Mouse (Mus musculus) regulatory T cell (primary cell): ENCODE results near the gene Hoxc4.

Experiments used
- in situ Hi-C: fragments of 300-600 bp; cut with MboI, MseI; formaldehyde crosslinking; loops from one replicate; pipeline ENCODE4 v1.15.1; 2025; ENCODE audit warnings: high pct_unique_total_duplicates

The Hoxc4 gene

DNA sequence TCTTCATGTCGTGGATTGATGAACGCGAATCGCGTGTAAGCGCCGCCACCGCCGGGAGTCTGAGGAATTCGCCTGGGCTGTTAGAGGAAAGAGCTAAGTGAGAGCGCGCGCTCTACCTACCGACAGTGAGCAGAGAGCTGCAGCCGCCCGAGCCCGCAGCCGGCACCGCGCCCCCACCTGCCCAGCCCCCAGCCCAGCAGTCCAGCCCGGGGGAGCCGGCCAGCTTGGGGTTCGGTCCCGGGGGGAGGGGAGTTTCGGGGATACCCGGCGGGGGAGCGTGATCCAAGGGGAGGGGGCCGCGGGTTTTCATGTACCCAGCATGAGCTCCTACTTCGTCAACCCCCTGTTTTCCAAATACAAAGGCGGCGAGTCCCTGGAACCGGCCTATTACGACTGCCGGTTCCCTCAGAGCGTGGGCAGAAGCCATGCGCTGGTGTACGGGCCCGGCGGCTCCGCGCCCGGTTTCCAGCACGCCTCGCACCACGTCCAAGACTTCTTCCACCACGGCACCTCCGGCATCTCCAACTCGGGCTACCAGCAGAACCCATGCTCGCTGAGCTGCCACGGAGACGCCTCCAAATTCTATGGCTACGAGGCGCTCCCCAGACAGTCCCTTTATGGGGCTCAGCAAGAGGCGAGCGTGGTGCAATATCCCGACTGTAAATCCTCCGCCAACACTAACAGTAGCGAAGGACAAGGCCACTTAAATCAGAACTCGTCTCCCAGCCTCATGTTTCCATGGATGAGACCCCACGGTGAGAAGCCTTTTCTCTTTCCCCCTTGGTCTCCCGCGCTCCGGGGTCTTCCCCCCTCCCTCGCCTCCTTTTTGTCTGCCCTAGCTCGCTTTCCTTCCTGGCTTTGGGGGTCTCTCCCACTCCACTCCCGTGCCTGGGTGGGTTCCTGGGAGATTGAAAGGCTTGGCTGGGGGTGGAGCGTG, 28.0 kb upstream of the Hoxc4 start, which contains the start of gene Hoxc8:
TSS of gene Hoxc8 (plus strand) at position 147 of the 937 bp plus-strand sequence.
- in situ Hi-C loops, result no loop called here

DNA sequence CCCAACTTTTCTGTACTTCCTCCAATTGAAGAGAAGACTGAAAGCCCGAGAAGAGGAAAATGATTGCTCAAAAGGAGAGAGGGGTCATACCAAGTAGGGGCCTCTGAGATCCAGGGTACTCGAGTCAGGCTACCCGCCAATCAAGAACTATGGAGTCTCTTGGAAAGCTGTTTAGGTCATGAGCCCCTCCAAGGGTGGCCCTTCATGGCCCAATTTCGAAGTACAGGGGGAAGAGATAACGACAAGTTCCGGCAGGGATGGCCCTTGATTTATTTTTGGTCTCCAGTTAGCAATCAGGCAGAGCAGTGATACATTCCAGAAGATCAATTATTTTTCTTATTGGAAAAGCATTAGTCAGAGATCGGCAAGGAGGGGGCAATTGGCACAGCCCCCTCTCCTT, 27.0 kb upstream of the Hoxc4 start:
- in situ Hi-C loops, result no loop called here

DNA sequence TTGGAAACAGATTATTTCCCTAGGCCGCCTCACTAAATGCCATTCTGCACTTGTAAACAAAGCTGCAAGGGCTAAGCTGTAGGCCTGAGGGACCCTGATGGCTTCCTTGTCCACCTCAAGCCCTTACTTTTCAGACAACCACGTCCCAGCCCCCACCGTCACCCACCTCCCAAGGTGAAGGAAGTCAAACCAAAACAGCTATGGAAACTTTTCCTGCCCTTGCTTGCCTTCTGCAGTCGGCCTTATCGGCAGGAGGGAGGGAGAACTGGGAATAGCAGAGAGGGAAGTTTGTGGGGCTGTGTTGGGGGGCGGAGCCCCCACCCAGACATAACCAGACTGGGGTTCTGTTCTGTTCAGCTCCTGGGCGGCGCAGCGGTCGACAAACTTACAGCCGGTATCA, 26.5 kb upstream of the Hoxc4 start:
- in situ Hi-C loops, result no loop called here

DNA sequence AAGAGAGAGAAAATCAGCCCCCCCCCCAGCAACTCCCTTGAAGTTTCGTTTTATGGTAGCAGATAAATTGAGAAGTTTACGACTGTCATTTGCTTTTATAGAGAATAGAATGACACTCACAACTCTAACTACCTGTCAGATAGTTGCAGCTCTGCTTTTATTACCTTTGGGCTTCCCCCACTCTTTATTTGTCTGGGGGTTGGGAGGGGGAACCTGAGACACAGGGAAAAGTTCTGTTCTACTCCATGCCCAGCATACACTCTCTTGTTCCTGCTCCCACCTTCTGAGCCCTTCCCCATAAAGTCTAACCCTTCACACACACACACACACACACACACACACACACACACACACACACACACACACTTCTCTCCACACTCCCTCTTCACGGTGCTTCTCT, 25.9 kb upstream of the Hoxc4 start:
- in situ Hi-C loops, result no loop called here

DNA sequence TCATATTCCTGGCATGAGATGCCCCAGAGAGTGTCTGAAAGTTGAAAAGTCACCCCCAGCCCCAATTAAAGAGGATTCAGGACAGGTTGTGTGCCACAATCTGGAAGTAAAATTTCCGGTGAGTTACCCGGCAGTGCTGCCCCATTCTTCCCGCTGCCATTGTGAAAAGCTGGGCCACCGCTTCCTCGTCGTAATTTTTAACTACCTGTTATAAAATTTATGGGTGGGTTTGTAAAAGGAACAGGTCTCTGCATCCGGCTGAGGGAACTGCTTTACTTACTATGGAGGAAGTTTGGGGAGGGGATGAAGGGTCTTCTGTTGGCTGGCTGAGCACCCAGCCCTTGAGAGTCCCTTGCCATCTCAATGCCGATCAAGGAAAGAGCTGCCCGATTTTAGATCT, 22.2 kb upstream of the Hoxc4 start:
- in situ Hi-C loops, result no loop called here

DNA sequence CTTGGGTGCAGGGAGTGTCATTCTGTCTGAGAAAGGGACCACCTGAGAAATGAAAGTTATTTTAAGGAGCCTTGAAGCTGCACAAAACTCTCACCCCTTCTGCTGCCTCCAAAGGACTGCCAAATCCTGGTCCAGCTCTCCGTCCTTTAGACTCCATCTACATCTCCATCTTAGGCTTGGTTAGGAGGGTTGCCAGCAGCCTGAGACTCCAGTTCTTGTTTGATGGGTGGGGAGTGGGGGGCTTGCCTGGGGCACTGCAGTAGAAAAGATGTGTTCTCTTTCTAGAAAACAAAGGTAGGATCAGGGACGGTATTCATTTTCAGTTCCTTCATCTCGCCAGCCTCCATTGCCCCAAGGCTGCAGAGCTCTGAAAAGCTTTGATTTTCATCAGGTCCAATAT, 21.3 kb upstream of the Hoxc4 start:
- in situ Hi-C loops, result no loop called here

DNA sequence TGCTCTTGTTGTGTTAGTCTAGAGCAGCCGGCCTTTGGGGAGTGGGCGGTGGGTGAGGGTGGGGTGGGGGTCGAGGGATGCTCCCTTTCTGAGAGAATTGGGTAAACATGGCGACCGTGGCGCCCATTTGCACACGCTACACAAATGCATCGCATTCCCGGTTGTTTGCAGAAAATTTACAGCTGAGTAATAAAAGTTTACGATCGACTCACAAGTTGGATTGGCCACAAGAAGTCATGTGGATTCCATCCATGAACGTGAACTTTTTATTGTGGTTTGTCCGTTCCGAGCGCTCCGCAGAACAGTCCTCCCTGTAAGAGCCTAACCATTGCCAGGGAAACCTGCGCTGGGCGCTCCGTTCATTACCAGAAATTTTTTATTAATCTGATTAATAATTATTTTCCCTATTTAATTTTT, 20.8 kb upstream of the Hoxc4 start, which contains the start of gene Hoxc6:
TSS of gene Hoxc6 (plus strand) at position 319 of the 417 bp plus-strand sequence.
- in situ Hi-C loops, result no loop called here

DNA sequence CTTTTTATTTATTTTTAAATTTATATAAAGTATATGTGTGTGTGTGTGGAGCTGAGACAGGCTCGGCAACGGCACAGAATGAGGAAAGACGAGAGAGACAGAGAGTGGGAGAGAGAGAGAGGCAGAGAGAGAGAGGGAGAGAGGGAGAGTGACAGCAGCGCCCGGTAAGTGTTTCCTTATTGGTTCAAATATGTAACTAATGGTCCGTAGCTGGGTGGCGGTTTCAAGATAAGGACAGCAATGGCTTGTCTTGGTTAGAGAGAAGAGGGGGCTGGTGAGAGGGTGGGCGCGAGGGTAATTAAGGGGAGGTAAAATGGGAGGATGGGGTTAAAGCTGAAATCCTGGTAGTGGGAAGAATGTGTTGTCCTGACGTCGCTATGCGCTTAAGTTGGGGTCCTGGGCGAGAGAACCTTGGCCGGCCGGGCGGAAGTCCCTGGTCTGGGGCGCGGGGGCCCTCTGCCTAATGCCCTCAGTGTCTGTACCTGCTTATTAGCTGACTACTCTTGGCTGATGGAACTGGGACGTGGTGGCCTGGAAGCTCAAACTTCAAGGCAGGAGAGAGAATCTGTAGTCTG, 20.0 kb upstream of the Hoxc4 start:
- in situ Hi-C loops, result no loop called here

DNA sequence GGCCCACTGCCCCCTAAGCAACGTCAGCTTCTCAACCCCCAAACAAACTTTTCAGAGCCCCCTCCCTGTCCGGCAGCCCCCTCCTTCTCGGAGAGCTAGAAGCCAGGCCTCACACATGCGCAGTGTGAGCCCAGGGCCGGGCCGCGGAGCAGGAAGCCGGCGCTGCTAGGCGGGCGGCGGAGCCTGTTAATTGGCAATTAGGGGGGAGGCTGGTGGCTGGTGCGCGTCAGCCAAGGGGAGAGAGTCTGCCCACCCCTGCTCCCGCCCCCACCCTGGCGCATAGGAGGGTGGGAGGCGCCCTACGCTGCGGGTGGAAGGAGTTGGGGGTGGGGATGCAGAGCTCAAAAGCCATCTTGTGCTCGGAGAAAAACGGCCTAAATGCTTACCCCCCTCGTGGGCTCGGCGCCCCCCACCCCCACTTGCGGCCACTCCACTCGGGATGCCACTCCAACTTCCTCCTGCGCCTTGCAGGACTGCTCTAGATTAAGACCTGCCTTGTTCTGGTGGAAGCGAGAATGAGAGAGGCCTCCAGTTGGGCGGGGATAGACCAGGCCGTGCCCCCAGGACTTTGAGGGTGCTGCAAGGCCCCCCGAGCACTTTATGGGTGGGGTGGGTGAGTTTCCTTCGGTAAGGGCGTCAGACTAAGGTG, 19.4 kb upstream of the Hoxc4 start:
- in situ Hi-C loops, result no loop called here

DNA sequence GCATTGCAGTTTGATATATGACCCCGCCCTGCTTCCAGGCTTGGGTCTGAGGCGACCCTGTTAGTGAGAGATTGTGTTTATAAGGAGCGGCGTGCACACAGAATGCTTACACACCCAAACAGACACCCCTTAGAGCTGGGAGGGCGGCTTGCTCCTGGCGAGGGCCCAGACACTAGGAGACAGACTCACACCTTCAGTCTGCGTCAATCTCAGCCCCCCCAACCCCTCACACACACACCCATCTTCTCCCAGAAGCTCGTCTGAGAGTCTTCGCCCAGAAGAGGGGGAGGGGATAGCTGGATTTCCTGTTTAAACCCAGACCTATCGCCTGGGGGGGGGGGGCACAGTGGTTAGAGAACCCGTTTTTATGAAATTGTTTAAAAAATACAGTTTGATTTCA, 18.8 kb upstream of the Hoxc4 start:
- in situ Hi-C loops, result no loop called here

DNA sequence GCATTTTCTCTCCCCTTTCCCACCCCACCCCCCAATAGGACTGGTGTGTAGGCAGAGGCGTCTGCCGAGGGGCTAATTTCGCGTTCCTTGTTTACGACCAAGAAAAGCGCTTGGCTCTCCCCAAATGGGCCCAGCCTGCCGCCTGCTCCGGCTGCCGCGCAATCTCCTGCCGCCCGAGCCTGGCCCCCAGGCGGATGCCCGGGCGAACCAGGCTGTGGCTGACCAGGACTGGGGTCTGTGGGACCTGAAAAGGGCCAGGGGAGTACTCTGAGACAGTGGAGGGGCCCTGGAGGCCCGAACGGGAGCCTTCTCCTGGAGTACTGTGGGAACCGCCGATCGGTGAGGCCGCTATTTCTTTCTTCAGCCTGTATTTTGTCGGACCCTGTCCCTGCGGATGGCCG, 18.2 kb upstream of the Hoxc4 start:
- in situ Hi-C loops, result no loop called here

DNA sequence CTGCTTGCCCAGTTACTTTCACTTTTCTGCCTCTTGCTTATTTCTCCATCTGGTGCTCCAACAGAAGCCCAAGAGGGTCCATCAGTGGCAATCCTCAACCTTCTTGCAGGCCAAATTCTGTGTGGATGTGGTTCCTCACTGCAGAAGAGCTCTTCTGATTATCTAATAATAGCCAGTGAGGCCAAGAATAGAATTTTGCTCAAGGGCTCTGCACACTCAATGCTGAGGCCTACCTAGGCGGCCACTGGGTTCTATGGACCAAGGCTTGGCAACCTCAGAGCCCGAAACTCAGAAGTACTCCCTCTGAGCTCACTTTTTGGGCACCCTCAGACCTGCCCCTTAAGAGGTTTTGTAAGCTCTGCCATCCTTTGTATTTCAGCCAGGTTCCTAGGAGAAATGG, 17.4 kb upstream of the Hoxc4 start:
- in situ Hi-C loops, result no loop called here

DNA sequence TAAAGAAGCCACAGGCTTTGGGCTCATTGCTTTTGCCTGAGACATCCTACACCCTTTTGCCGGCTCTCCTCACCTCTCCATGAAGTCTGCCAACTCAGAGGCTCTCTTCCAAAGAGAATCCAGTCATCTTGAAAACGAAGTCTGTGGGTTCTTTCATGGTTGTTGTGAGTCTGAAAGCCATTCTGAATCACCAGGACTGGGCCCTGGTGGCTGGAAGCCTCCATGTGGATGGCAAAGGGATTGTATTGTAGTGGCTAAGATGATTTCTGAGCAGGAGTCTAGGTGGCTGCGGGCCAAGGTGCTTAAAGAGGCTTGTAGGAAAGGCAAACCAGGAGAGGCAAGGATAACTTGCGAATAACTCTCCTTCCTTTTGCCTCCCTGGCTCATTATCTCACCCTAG, 16.6 kb upstream of the Hoxc4 start:
- in situ Hi-C loops, result no loop called here

DNA sequence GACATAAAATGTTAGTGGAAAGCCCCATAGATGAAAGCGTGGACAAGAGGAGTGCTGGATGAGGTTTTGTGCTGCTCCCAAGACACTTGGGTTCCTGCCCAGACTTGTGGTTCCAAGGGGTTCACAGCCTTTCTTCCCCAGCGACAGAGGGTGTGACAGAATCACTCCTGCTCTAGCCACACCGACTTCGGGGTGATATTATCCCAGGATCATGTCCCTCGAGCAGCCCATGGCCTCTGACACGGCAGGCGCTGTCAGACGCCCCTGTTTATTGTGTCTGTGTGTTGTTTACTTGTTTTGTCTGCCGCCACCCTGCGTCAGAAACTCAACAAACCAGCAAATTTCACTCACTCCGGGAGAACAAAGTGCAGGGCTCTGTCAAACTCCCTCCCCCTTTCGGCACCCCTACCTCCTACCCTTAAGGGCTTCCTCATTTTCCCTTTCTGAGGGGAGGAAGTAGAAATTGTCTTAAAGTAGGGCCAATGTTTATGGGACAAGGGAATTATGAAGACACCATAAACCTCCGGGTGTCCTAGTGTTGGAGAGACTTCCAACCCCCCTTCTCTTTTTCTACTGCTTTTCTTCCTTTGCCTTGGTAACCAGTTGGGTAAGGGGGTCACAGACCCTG, 15.8 kb upstream of the Hoxc4 start:
- in situ Hi-C loops, result no loop called here

DNA sequence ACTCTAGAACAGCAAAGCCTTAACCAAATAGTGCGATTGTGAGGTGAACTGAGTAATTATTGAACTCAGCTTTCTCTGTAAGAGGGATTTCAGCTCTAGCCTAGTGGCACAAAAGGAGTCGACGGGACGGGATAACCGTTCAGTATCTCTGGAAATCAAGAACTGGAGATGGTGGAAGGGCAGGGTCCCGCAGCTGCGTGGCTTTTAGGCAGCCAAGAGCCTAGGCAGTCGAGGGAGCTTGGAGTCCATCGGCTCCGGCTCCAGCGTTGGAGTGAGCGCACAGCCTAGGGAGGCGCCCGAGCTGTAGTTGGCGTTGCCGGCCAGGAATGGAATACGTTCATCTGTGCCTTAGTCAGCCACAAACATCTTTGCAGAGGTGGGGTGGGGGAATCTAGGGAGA, 13.4 kb upstream of the Hoxc4 start:
- in situ Hi-C loops, result no loop called here

DNA sequence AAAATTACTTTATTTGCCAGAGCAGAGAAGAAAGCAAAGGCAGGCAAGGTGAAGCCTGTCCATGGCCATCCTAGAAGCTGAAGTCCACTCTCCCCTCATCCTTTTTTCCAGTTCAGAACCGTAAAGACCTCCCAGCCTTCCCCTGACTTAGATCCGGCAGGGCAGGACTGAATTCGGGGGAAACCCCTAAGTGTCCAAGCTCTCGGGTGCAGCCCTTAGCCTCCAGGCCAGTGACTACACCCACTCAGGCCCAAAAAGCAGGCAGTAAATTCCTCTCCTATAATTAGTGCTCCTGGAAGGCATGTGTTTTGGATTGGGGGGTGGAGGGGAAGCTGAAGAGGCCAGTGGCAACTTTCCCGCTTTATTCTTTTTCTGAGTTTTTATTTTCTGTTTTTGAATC, 12.9 kb upstream of the Hoxc4 start:
- in situ Hi-C loops, result no loop called here

DNA sequence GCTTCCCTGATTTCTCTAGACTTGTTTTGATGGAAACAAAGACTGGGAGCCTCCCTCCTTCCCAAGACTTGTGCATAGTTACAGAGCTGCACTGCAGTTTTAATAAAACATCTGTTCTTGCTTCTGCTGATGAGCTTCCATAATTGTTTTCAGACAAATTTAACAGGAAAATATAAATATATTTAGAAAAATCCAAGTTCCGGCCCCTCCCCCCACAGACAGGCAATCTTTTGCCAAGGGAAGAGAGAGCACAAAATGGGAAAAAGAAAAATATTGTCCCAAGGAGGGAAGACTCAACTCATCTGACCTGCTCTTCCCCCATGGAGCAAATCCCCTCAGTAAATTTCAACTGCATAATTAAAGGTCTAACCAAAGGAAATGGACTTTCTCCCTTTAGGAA, 12.4 kb upstream of the Hoxc4 start:
- in situ Hi-C loops, result no loop called here

DNA sequence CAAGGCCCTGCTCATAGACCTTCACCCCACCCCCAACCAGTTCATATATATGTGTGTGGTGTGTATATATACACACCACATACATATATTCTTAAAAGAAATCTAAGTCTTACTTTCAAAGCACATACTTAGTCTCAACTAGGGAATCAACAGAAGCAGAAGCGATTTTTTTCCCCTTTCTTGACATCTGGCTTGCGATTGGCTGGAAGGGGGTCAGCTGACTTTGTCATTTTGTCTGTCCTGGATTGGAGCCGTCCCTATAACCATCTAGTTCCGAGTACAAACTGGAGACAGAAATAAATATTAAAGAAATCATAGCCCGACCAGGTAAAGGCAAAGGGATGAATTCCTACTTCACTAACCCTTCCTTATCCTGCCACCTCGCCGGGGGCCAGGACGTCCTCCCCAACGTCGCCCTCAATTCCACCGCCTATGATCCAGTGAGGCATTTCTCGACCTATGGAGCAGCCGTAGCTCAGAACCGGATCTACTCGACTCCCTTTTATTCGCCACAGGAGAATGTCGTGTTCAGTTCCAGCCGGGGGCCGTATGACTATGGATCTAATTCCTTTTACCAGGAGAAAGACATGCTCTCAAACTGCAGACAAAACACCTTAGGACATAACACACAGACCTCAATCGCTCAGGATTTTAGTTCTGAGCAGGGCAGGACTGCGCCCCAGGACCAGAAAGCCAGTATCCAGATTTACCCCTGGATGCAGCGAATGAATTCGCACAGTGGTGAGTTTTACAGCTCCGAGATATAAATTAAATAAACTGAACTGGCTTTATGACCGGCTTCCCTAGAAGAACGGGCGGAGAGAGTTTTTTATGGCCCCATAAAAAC, 9.2 kb upstream of the Hoxc4 start:
- in situ Hi-C loops, result no loop called here

DNA sequence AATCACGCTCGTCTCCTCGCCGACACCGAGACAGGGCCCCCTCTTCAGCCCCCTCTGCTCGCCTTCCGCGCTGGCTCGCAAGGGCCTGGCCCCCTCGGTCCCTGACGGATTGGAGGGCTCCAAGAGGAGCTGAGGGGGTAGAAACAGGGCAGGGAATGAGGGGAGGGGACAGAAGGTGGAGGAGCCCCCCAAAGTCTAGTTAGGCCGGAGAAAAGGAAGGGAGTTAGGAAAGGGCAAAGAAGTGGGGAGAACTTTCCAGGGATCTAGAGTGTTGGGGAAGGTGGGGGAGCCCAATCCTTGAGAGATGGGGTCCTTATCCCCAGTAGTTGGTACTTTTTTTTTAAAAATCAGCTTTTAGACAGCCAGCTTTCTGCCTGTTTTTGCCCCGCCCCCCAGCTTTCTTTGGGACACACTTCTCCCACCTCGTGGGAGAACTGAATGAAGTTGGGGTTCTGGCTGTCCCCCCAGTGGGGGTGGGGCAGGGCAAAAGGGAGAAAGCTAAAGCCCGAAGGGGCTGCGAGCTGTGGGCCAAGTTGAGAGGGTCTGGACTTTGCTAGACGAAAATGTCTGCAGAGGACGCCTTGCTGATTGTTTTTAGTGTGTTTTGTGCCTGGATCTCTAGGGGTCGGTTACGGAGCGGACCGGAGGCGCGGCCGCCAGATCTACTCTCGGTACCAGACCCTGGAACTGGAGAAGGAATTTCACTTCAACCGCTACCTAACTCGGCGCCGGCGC, 8.5 kb upstream of the Hoxc4 start:
- in situ Hi-C loops, result no loop called here

DNA sequence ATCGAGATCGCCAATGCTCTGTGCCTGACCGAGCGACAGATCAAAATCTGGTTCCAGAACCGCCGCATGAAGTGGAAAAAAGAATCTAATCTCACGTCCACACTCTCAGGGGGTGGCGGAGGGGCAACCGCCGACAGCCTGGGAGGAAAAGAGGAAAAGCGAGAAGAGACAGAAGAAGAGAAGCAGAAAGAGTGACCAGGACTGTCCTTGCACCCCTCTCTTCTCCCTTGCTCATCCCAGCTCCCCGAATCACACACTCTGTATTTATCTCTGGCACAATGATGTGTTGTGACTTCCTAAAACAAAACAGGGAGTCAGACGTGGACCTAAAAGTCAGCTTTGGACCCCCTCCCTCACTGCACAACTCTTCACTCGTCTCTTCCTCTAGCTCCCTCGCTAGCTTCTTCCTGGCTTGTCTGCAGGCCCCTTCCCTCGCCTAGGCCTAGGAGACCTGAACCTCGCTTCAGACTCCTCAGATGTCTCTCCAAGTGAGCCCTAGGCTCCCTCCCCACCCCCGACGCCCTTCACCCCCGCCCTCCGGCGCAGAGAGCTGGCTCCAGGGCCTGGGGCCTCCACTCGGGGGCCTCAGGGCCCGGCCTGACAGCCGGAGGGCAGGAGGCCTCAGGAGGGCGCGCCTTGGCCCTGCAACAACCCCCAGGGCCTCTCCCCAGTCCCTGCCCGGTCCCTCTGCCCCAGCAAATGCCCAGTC, 7.7 kb upstream of the Hoxc4 start:
- in situ Hi-C loops, result no loop called here
